Mouse (Mus musculus) hindbrain, embryonic 16.5 days (tissue): ENCODE measurements at regions not wholly inside any gene's neighbourhood (a gene's known extent, or its start where the extent isn't known, plus 50 kb on each side); places are given as distances from the start of the nearest gene placed in this dataset.

ENCODE experiments used
- ATAC-seq: fragments of 200-750 bp; cut with Nextera tagmentation; 2 replicates; pipeline ENCODE4 v1.8.0; 2017; ENCODE audit warnings: moderate TSS enrichment, moderate library complexity
- H3K27ac ChIP-seq: fragments of 300-500 bp; sonication (generic); 2 replicates; pipeline ENCODE4 v1.5.1; 2014; ENCODE audit warnings: low read depth, mild to moderate bottlenecking, control low read depth, low read length, moderate library complexity
- H3K27me3 ChIP-seq: fragments of 300-500 bp; sonication (generic); replicated peaks from 2 replicates; pipeline ENCODE4 v1.6.1; 2014; ENCODE audit warnings: low read length; ENCODE audit not compliant: control insufficient read depth, insufficient read depth
- H3K36me3 ChIP-seq: fragments of 300-500 bp; sonication (generic); 2 replicates; pipeline ENCODE4 v1.6.1; 2014; ENCODE audit warnings: mild to moderate bottlenecking, low read length, moderate library complexity, mixed read lengths; ENCODE audit not compliant: control insufficient read depth, insufficient read depth
- H3K4me1 ChIP-seq: fragments of 300-500 bp; sonication (generic); 2 replicates; pipeline ENCODE4 v1.6.1; 2014; ENCODE audit warnings: low read depth, low read length; ENCODE audit not compliant: control insufficient read depth, insufficient read depth
- H3K4me2 ChIP-seq: fragments of 300-500 bp; sonication (generic); 2 replicates; pipeline ENCODE4 v1.6.1; 2014; ENCODE audit warnings: mild to moderate bottlenecking, low read length, control low read depth, moderate library complexity
- H3K4me3 ChIP-seq: fragments of 300-500 bp; sonication (generic); 2 replicates; pipeline ENCODE4 v1.5.1; 2014; ENCODE audit warnings: mild to moderate bottlenecking, low read length, control low read depth, moderate library complexity
- H3K9ac ChIP-seq: fragments of 300-500 bp; sonication (generic); 2 replicates; pipeline ENCODE4 v1.6.1; 2014; ENCODE audit warnings: low read depth, mild to moderate bottlenecking, control low read depth, low read length, moderate library complexity
- H3K9me3 ChIP-seq: fragments of 300-500 bp; sonication (generic); 2 replicates; pipeline ENCODE4 v1.6.1; 2014; ENCODE audit warnings: mild to moderate bottlenecking, low read length, moderate library complexity; ENCODE audit not compliant: control insufficient read depth
- WGBS: fragments of 180-500 bp; shearing (Covaris S2); extraction: QIAGEN DNeasy Blood & Tissue Kit; methylation state at CpG from one replicate; pipeline ENCODE4 v1.1.7; 2014; 5-methylcytosine and 5-hydroxymethylcytosine counted together

DNA sequence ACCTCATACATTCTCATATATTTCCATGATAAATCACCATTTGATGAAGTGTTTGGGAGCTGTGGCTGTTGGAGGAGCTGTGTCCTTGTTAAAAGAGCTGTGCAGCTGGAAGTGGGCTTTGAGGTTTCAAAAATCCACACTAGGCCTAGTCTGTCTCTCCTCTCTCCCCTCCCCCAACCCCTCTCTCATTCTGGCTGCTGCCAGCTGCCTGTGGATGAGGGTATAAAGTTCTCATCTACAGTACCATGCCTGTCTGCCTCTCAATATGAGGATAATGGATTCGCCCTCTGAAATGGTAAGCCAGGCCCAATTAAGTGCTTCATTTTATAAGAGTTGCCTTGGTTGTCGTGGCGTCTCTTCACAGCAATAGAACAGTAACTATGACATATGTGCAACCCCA, 501.4 kb upstream of the Castor2 start:
- Histone ChIP-seq H3K36me3 (no peaks in the 10 kb centered on the region), H3K9ac (no peak overlapping the region), H3K4me2 (no peak overlapping the region), H3K9me3 (peaks cover 2% of the 10 kb centered on the region; the same call in 1 of the 2 replicates), H3K4me3 (no peak overlapping the region), H3K4me1 (no peaks in the 10 kb centered on the region), H3K27me3 (no peaks in the 10 kb centered on the region), H3K27ac (no peak overlapping the region)
- no peak for ATAC-seq
- WGBS, result 64% methylated on average over 3 of the region's 3 CpGs

DNA sequence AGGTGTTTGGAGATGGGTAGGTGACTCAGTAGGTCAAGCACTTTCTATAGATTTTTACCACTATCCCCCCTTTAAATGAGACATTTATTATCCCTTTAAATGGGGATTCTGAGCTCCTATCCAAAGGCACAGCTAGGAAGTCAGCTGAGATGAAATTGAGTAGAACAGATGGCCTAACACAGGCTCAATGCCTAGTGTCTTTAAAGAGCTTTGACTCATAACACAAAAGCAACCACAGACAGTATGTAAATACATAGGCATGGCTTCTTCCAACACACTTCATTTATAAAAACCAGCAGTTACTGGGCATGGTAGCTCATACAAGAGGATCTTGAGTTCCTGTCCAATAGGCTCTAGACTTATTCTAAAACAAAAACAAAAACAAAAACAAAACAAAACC, 513.0 kb upstream of the Castor2 start:
- no peaks in the 10 kb centered on the region for H3K27me3 ChIP-seq
- no peak overlapping the region for H3K4me3 ChIP-seq
- no peak for ATAC-seq
- no peak overlapping the region for H3K9ac ChIP-seq
- H3K27ac ChIP-seq, result no peak overlapping the region
- H3K9me3 ChIP-seq, result no peaks in the 10 kb centered on the region
- no peaks in the 10 kb centered on the region for H3K4me1 ChIP-seq
- no peak overlapping the region for H3K4me2 ChIP-seq
- no peaks in the 10 kb centered on the region for H3K36me3 ChIP-seq

DNA sequence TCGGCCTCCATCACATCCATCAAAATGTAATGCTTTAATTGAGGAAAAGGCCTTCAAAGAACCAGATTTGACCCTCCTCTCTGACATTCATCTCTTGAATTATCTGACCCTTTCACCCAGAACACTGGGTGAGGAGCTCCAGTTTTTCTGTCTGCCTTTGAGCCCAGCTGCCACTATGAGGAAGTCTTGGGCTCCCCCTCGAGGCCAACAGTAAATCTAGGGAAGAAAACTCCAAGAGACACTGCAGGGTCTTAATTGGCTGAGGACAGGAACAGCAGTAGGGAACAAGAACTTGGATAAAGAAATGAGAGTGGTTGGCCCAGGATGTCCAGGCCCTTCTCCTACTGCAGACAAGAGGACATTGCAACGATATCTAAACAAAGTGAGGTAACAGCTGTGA, 514.3 kb upstream of the Castor2 start:
- no peak for ATAC-seq
- Histone ChIP-seq H3K9me3 (no peaks in the 10 kb centered on the region), H3K36me3 (no peaks in the 10 kb centered on the region), H3K27ac (no peak overlapping the region), H3K9ac (no peak overlapping the region), H3K4me2 (no peak overlapping the region), H3K4me3 (no peak overlapping the region), H3K27me3 (no peaks in the 10 kb centered on the region), H3K4me1 (no peaks in the 10 kb centered on the region)
- WGBS, result 29% methylated on average over 3 of the region's 3 CpGs

DNA sequence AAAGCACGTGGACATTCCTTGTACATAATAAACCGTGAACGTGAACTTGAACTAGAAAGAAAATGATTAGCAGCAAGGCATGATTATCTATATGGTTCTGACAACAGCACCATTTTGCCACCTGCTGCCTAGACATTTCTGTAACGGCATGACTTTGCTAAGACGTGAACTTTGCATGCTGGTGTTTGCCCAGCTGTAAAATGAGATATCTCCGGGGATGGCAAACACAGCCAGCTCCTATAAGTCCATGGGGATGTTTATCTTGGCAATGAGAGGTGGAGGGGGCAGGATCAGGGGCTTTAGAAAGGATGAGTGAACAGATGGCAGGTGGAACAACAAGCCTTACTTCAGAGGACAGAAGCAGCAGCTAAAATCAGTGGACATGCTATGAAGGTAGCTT, 522.9 kb upstream of the Castor2 start:
- H3K4me1 ChIP-seq, result peaks cover 3% of the 10 kb centered on the region; the same call in 1 of the 2 replicates
- H3K4me3 ChIP-seq, result no peak overlapping the region
- ATAC-seq, result no peak
- H3K9me3 ChIP-seq, result no peaks in the 10 kb centered on the region
- no peak overlapping the region for H3K9ac ChIP-seq
- 59% methylated on average over 6 of the region's 6 CpGs for WGBS
- H3K27me3 ChIP-seq, result no peaks in the 10 kb centered on the region; the same call in 1 of the 2 replicates
- no peak overlapping the region for H3K27ac ChIP-seq
- H3K4me2 ChIP-seq, result no peak overlapping the region
- no peaks in the 10 kb centered on the region for H3K36me3 ChIP-seq

DNA sequence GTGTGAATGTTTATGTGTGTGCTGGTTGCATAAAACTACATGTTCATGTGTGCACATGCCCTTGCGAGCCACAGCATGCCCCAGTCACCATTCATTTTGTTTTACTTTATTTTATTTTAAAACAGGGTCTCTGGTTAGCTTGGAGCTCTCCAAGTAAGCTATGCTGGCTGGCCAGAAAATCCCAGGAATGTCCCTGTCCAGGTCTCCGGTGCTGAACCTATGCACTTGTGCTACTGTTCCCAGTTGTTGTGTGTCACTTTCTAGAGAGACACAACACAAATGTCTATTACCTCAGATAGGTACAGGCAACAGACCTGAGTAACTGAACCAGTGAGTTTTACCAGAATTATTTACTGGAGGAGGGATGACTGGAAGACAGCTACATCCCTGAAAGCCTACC, 530.4 kb upstream of the Castor2 start:
- H3K4me1 ChIP-seq, result peaks cover 2% of the 10 kb centered on the region
- no peak overlapping the region for H3K27ac ChIP-seq
- ATAC-seq, result no peak
- no peaks in the 10 kb centered on the region for H3K27me3 ChIP-seq
- no peaks in the 10 kb centered on the region for H3K9me3 ChIP-seq
- no peaks in the 10 kb centered on the region for H3K36me3 ChIP-seq
- H3K9ac ChIP-seq, result no peak overlapping the region
- H3K4me2 ChIP-seq, result no peak overlapping the region
- 91% methylated on average over 2 of the region's 2 CpGs for WGBS
- H3K4me3 ChIP-seq, result no peak overlapping the region

DNA sequence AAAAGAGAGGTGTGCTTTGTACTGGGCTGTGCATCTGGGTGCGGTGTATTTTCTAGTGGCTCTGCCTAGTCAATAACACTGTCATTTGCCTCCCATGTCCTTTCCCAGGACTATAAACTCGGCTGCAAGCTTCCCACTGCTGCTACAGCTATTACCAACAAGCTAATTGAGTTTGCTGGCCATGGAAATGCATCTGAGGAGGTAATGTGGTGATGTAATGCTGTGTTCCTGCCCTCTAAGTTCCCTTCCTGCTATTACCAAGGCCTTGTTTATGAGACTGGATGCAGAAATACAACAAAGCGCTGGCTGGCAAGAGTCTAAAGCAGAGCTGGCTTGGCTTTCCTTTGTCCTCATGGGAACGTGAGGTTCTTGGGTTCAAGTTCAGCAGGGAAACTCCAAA, 533.0 kb upstream of the Castor2 start:
- no peaks in the 10 kb centered on the region for H3K27me3 ChIP-seq
- no peak for ATAC-seq
- peaks cover 2% of the 10 kb centered on the region for H3K4me1 ChIP-seq
- WGBS, result 72% methylated on average over 4 of the region's 4 CpGs
- no peak overlapping the region for H3K4me2 ChIP-seq
- no peaks in the 10 kb centered on the region for H3K36me3 ChIP-seq
- H3K9me3 ChIP-seq, result no peaks in the 10 kb centered on the region
- H3K4me3 ChIP-seq, result no peak overlapping the region
- H3K9ac ChIP-seq, result no peak overlapping the region
- no peak overlapping the region for H3K27ac ChIP-seq

DNA sequence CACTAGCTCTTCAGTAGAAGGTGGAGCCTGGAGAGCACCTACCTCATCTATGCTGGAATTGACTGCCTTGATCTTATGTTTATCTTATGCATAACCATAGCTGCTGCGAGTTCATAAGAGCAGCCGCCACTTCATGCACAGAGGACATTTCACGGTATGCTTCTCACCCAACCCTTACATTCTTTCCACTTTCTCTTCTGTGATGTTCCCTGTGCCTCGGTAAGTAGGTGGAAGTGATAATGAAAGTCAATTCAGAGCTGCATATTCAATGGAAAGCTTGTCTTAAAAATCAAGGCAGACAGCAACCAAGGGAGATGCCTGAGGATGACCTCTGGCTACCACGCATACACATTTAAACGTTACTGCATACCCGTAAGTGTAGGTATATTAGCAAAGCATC, 548.9 kb upstream of the Castor2 start:
- ATAC-seq, result no peak
- 92% methylated on average over 7 of the region's 7 CpGs for WGBS
- Histone ChIP-seq H3K36me3 (no peaks in the 10 kb centered on the region), H3K4me3 (no peak overlapping the region), H3K9ac (no peak overlapping the region), H3K4me2 (no peak overlapping the region), H3K4me1 (no peaks in the 10 kb centered on the region), H3K9me3 (no peaks in the 10 kb centered on the region), H3K27me3 (no peaks in the 10 kb centered on the region), H3K27ac (no peak overlapping the region)

DNA sequence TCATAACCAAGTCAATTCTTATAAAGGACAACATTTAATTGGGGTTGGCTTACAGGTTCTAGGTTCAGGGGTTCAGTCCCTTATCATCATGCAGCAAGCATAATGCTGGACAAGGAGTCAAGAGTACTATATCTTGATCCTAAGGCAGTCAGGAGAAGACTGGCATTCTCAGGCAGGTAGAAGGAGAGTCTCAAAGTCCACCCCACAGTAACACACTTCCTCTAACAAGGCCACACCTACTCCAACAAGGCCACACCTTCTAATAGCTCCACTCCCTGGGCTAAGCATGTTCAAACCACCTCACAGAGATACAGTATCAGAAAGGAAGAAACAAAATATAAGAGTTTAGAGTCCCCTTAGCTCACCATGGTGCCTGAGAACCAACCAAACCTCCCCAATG, 557.3 kb upstream of the Castor2 start:
- Histone ChIP-seq H3K4me2 (no peak overlapping the region), H3K9ac (no peak overlapping the region), H3K36me3 (no peaks in the 10 kb centered on the region), H3K27me3 (no peaks in the 10 kb centered on the region), H3K9me3 (peaks cover 4% of the 10 kb centered on the region; the same call in 1 of the 2 replicates), H3K4me1 (no peaks in the 10 kb centered on the region), H3K4me3 (no peak overlapping the region), H3K27ac (no peak overlapping the region)
- no peak for ATAC-seq

DNA sequence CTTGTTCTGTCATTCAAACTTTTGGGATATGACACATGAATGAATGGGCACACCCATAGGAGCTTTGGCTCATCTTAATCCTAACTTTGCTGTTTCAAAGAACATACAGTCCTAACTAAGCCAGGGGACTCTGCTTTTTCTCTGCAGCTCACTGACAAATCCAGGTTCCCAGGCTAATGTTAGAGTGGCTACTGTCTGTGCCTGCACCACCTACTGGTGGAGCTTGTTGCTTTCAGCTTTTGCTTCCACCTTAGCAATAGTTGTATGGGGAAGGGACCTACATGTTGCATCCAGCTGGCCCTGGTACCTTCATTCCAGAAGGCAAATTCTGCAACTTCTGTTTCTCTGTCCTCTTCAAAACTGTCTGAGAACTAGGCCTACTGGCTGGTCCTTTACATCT, 566.8 kb upstream of the Castor2 start:
- Histone ChIP-seq H3K4me3 (no peak overlapping the region), H3K36me3 (no peaks in the 10 kb centered on the region)
- no peak for ATAC-seq

DNA sequence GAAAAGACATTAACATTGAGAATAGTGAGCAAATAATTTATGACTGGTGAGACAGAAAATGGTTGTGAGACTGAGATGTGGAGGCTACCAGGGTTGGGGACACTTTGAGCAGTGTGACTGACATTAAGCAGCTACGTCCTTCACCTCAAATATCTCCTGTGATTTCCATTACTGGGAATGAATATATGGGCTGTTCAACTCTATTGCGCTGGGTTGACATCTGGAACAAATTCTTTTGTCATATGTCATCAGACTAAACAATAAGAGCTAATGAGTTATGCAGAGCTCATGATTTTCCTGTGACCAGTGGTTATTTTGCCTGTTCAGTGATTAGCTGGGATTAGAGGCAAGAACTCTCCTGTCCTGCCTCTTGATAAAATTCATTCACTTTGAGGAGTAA, 593.9 kb upstream of the Castor2 start:
- no peak overlapping the region for H3K4me3 ChIP-seq
- no peak overlapping the region for H3K4me2 ChIP-seq
- no peaks in the 10 kb centered on the region for H3K9me3 ChIP-seq
- H3K27ac ChIP-seq, result no peak overlapping the region
- no peaks in the 10 kb centered on the region for H3K36me3 ChIP-seq
- no peak overlapping the region for H3K9ac ChIP-seq
- no peak for ATAC-seq
- no peaks in the 10 kb centered on the region for H3K4me1 ChIP-seq
- 58% methylated on average over 2 of the region's 2 CpGs for WGBS
- H3K27me3 ChIP-seq, result no peaks in the 10 kb centered on the region

More for the DNA sequence above, 566.8 kb upstream of the Castor2 start:
- Histone ChIP-seq H3K9ac (no peak overlapping the region), H3K27me3 (no peaks in the 10 kb centered on the region), H3K4me1 (no peaks in the 10 kb centered on the region), H3K9me3 (no peaks in the 10 kb centered on the region), H3K27ac (no peak overlapping the region), H3K4me2 (no peak overlapping the region)
